Mouse (Mus musculus): ENCODE results near the gene Rbfox1. TPM values are rescaled to one million over a fixed set of nuclear protein-coding genes. Genes with fewer than 3 reads are reported as not detected.
A peak's percentile ranks its signal among the peaks of the same experiment; 100 is the strongest.

Gene Rbfox1
- polyA plus RNA-seq, 1 experiment from 2014 or later, result 3.3 TPM

GRCm38 (mm10) chr16:7034231-7034630 is 1149.1 kb downstream of the Rbfox1 start:
- H3K27me3 ChIP-seq (ENCODE audit: insufficient read depth, low read length), result no peaks in the 10 kb centered on the region; the same call in none of the 2 replicates
- no peaks in the 10 kb centered on the region for H3K9me3 ChIP-seq (replicated peaks; ENCODE audit: low read length)
- ATAC-seq (replicated peaks; ENCODE audit: low FRiP score, low read depth), result no peak
- no peak overlapping the region for H3K27ac ChIP-seq
- DNase-seq (ENCODE audit: low spot score), result no peak
- 78% methylated on average over 5 of the region's 5 CpGs for WGBS
- H3K4me2 ChIP-seq (ENCODE audit: low read length), result no peak overlapping the region
- H3K36me3 ChIP-seq (ENCODE audit: insufficient read depth, low read length), result no peaks in the 10 kb centered on the region
- no peaks in the 10 kb centered on the region for H3K4me1 ChIP-seq (replicated peaks; ENCODE audit: insufficient read depth, low read length)
- H3K9ac ChIP-seq (ENCODE audit: low read depth, low read length), result no peak overlapping the region
- H3K4me3 ChIP-seq (replicated peaks; ENCODE audit: low read depth, low read length), result no peak overlapping the region
- TF ChIP-seq CTCF (IDR thresholded peaks at IDR 0.05; ENCODE audit: low read depth), result no peak

GRCm38 (mm10) chr16:7036566-7036965 is 1151.4 kb downstream of the Rbfox1 start:
- TF ChIP-seq CTCF (IDR thresholded peaks at IDR 0.05; ENCODE audit: low read depth), result no peak
- H3K9ac ChIP-seq (ENCODE audit: low read depth, low read length), result no peak overlapping the region
- H3K4me2 ChIP-seq (ENCODE audit: low read length), result no peak overlapping the region
- H3K36me3 ChIP-seq (ENCODE audit: insufficient read depth, low read length), result no peaks in the 10 kb centered on the region
- no peak for DNase-seq (ENCODE audit: low spot score)
- no peaks in the 10 kb centered on the region; the same call in none of the 2 replicates for H3K27me3 ChIP-seq (ENCODE audit: insufficient read depth, low read length)
- H3K27ac ChIP-seq, result no peak overlapping the region
- 83% methylated on average over 3 of the region's 3 CpGs for WGBS
- H3K4me3 ChIP-seq (replicated peaks; ENCODE audit: low read depth, low read length), result no peak overlapping the region
- H3K9me3 ChIP-seq (replicated peaks; ENCODE audit: low read length), result no peaks in the 10 kb centered on the region
- no peaks in the 10 kb centered on the region for H3K4me1 ChIP-seq (replicated peaks; ENCODE audit: insufficient read depth, low read length)
- ATAC-seq (replicated peaks; ENCODE audit: low FRiP score, low read depth), result no peak

DNA sequence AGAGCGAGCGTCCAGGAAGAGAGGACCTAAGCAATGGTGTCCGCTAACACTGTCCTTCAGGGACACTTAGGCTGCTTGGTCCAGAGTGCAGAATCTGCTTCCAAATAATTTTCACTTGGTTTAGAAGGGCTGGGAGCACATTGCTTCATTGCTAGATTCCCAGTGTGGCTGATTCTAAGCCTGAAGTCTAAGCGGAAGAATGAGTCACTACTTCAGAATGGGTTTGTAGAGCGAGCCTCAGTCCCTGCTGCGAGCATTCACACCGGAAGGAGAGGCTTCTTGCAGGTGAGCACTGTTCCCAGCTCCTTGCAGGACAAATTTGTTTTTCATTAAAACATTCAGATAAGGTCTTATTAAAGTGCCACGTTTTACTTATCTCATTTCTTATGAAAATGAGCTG is 1151.8 kb downstream of the Rbfox1 start:
- Histone ChIP-seq H3K4me2 (ENCODE audit: low read length) (no peak overlapping the region), H3K27me3 (ENCODE audit: insufficient read depth, low read length) (no peaks in the 10 kb centered on the region; the same call in none of the 2 replicates), H3K36me3 (ENCODE audit: insufficient read depth, low read length) (no peaks in the 10 kb centered on the region), H3K4me3 (replicated peaks; ENCODE audit: low read depth, low read length) (no peak overlapping the region), H3K27ac (no peak overlapping the region), H3K9me3 (replicated peaks; ENCODE audit: low read length) (no peaks in the 10 kb centered on the region), H3K4me1 (replicated peaks; ENCODE audit: insufficient read depth, low read length) (no peaks in the 10 kb centered on the region), H3K9ac (ENCODE audit: low read depth, low read length) (no peak overlapping the region)
- ATAC-seq (replicated peaks; ENCODE audit: low FRiP score, low read depth), result no peak
- WGBS, result 74% methylated on average over 8 of the region's 8 CpGs
- DNase-seq (ENCODE audit: low spot score), result no peak
- TF ChIP-seq CTCF (IDR thresholded peaks at IDR 0.05; ENCODE audit: low read depth), result no peak

DNA sequence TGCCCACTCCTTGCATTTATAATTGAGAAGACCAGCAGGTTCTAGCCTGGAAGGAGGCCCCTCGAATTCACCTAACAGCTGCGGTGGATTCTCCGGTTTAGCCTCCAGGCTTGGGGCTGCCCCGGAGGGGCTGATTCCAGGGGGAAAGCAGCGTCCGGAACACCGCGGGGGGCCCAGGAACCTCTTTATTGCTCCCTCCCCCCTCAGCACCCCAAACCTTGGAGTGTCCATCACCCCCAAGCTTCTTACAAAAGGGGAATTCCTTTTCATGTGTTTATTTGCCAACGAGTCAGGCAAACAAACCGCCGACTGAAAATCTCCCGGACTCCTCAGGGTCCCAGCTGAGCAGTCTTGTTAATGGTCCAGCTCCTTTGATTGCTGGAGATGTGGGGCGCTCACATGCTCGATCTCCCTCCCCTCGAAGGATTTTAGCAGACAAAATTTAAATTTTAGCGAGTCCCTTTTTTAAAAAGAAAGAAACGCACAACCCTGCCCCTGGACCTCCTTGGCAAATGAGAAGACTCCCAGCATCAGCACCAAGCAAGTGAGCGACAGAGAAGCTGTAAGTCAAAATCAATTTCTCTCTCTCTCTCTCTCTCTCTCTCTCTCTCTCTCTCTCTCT is 1153.6 kb downstream of the Rbfox1 start:
- H3K36me3 ChIP-seq (ENCODE audit: insufficient read depth, low read length), result no peaks in the 10 kb centered on the region
- peak overlapping the region; percentile 48 for H3K4me2 ChIP-seq (ENCODE audit: low read length)
- DNase-seq (ENCODE audit: low spot score), result peak; percentile 38
- ATAC-seq (replicated peaks; ENCODE audit: low FRiP score, low read depth), result no peak
- H3K4me1 ChIP-seq (replicated peaks; ENCODE audit: insufficient read depth, low read length), result no peaks in the 10 kb centered on the region
- H3K27me3 ChIP-seq (ENCODE audit: insufficient read depth, low read length), result no peaks in the 10 kb centered on the region; the same call in none of the 2 replicates
- no peak overlapping the region for H3K27ac ChIP-seq
- WGBS, result 2% methylated on average over 18 of the region's 18 CpGs
- H3K4me3 ChIP-seq (replicated peaks; ENCODE audit: low read depth, low read length), result peak overlapping the region; percentile 10; the same call in 1 of the 2 replicates
- no peaks in the 10 kb centered on the region for H3K9me3 ChIP-seq (replicated peaks; ENCODE audit: low read length)
- no peak overlapping the region for H3K9ac ChIP-seq (ENCODE audit: low read depth, low read length)
- no peak for TF ChIP-seq CTCF (IDR thresholded peaks at IDR 0.05; ENCODE audit: low read depth)

DNA sequence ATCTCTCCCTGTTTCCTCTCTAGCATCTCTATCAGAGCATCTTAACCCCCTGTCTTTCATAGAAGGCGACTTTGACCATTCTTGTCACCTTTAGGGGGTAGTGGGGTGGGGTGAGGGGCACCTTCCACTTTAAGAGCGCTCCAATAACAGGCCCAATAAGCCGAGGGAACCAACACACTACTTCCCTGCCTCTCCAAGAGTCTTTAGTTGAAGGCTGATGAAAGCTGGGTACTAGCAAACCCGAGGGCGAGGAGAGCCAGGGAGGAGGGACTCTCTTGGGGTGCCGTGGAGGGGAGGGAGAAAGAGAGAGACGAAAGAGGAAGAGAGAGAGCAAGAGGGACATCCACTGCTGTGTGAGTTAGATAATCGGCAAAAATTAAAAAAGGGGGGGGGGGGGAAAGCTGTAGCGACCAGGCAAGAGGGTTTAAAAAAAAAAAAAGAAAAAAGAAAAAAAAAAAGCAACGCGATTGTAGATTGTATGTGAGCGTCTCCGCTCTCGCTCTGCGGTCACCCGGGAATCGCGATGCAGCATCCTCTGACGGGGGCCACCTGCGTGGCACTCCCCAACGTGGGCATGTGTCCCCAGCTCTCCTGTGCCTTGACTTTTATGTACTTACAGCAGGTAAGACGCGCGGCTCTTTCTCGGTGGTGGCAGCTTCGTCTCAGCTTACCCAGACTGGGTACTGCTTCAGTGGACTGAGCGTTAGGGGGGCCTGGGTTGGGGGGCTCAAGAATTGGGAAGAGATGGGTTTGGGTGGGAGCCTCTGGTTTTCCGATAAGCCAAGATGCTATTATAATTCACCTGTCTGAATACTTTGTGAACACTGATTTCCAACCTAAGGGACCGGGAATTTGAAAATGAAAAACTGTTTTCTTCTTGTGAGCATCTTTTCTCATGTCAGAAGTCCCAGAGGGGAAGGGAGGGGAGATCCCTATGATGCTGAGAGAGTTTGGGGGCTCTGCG is 1154.5 kb downstream of the Rbfox1 start:
- ATAC-seq (replicated peaks; ENCODE audit: low FRiP score, low read depth), result no peak
- Histone ChIP-seq H3K36me3 (ENCODE audit: insufficient read depth, low read length) (no peaks in the 10 kb centered on the region), H3K9ac (ENCODE audit: low read depth, low read length) (no peak overlapping the region), H3K9me3 (replicated peaks; ENCODE audit: low read length) (no peaks in the 10 kb centered on the region), H3K27ac (no peak overlapping the region), H3K4me3 (replicated peaks; ENCODE audit: low read depth, low read length) (peak overlapping the region; percentile 21; the same call in 1 of the 2 replicates), H3K4me2 (ENCODE audit: low read length) (peak overlapping the region; percentile 54), H3K27me3 (ENCODE audit: insufficient read depth, low read length) (no peaks in the 10 kb centered on the region; the same call in none of the 2 replicates), H3K4me1 (replicated peaks; ENCODE audit: insufficient read depth, low read length) (no peaks in the 10 kb centered on the region)
- whole genome bisulfite sequencing, result 4% methylated on average over 29 of the region's 30 CpGs
- DNase-seq (ENCODE audit: low spot score), result peak; percentile 36
- no peak for TF ChIP-seq CTCF (IDR thresholded peaks at IDR 0.05; ENCODE audit: low read depth)

GRCm38 (mm10) chr16:7040691-7041090 is 1155.5 kb downstream of the Rbfox1 start:
- H3K4me2 ChIP-seq (ENCODE audit: low read length), result no peak overlapping the region
- H3K9me3 ChIP-seq (replicated peaks; ENCODE audit: low read length), result no peaks in the 10 kb centered on the region
- H3K4me3 ChIP-seq (replicated peaks; ENCODE audit: low read depth, low read length), result no peak overlapping the region
- no peak overlapping the region for H3K27ac ChIP-seq
- 28% methylated on average over 6 of the region's 6 CpGs for WGBS
- no peaks in the 10 kb centered on the region for H3K4me1 ChIP-seq (replicated peaks; ENCODE audit: insufficient read depth, low read length)
- no peaks in the 10 kb centered on the region; the same call in none of the 2 replicates for H3K27me3 ChIP-seq (ENCODE audit: insufficient read depth, low read length)
- no peaks in the 10 kb centered on the region for H3K36me3 ChIP-seq (ENCODE audit: insufficient read depth, low read length)
- H3K9ac ChIP-seq (ENCODE audit: low read depth, low read length), result no peak overlapping the region
- ATAC-seq (replicated peaks; ENCODE audit: low FRiP score, low read depth) (no peak), DNase-seq (ENCODE audit: low spot score) (no peak)
- no peak for TF ChIP-seq CTCF (IDR thresholded peaks at IDR 0.05; ENCODE audit: low read depth)

Measured in kidney, postnatal 0 days (tissue).